Mouse (Mus musculus): Measurements from ENCODE around the gene Gm6309. TPM values are rescaled to one million over a fixed set of nuclear protein-coding genes. Genes with fewer than 3 reads are reported as not detected.
"Not testable (repeated sequence)": the region's sequence is repeated elsewhere in the genome, so short reads cannot be mapped to it uniquely, and the experiment has no call there.

Gene Gm6309
- polyA plus RNA-seq (2015; fragmentation: Nextera tagmentation; extraction: Ambion mirVana), result not detected in 2 replicates

DNA sequence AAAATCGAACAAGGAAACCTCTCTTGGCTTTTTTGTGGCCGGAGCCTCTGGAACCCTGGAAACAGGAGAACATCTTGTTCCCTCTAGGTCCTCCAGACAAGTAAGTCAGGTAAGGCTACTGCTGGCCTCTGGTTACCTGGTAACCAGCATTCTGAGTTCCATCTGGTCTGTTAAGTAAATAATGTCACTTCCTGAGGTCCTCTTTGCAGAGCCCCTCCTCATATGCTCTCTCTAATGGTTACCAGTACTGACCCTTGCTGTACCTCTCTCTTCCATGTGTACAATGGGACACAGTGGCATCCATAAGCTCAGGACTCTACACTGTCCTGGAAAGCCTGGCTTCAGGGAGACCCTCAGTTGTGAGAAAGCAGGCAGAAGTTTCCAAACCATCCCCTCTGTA, at the start of gene Gm6309:
Gm6309 (minus strand) TSS at position 101 of the 400 bp plus-strand sequence.
- not testable (repeated sequence) for ATAC-seq (ENCODE audit: borderline replicate concordance, extremely low read depth, low FRiP score, low TSS enrichment); H3K4me2 ChIP-seq; H3K9ac ChIP-seq; H3K4me1 ChIP-seq; H3K36me3 ChIP-seq; H3K4me3 ChIP-seq; H3K27me3 ChIP-seq; H3K9me3 ChIP-seq; H3K27ac ChIP-seq
- 57% methylated on average over 2 of the region's 2 CpGs for WGBS

DNA sequence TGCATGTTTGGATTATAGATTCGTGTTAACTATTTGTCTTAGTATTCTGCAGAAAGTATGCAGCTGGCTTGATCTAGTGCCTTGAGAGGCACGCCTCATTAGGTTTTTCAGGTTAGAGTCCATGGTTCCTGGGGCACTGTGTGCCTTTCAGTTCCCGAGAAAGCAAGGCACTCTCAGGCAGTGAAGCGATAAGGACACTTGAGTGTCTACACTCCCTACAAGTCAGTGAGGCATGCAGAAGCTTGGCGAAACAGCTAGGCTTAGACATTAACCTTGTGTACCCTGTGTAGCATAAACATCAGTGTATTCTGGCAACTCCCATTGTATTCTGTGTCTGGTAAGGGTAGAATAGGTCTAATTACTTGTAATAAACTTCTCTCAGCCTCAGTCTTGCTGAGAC, 35.0 kb upstream of the Gm6309 start:
- peaks cover 69% of the 10 kb centered on the region for H3K36me3 ChIP-seq
- ATAC-seq (ENCODE audit: borderline replicate concordance, extremely low read depth, low FRiP score, low TSS enrichment), result no peak
- 90% methylated on average over 5 of the region's 5 CpGs for WGBS

GRCm38 (mm10) chr5:146203921-146204320, 33.4 kb upstream of the Gm6309 start:
- H3K27ac ChIP-seq, result no peak overlapping the region
- H3K4me2 ChIP-seq, result no peak overlapping the region
- H3K9ac ChIP-seq, result no peak overlapping the region
- no peaks in the 10 kb centered on the region for H3K27me3 ChIP-seq
- 79% methylated on average over 2 of the region's 2 CpGs for WGBS
- no peaks in the 10 kb centered on the region for H3K9me3 ChIP-seq
- no peak for ATAC-seq (ENCODE audit: borderline replicate concordance, extremely low read depth, low FRiP score, low TSS enrichment)
- no peaks in the 10 kb centered on the region for H3K4me1 ChIP-seq
- H3K4me3 ChIP-seq, result no peak overlapping the region
- H3K36me3 ChIP-seq, result peaks cover 58% of the 10 kb centered on the region

More for the DNA sequence above, 35.0 kb upstream of the Gm6309 start:
- no peak overlapping the region for H3K9ac ChIP-seq
- H3K27ac ChIP-seq, result no peak overlapping the region
- H3K27me3 ChIP-seq, result no peaks in the 10 kb centered on the region
- no peaks in the 10 kb centered on the region for H3K9me3 ChIP-seq
- no peak overlapping the region for H3K4me2 ChIP-seq
- no peak overlapping the region for H3K4me3 ChIP-seq
- no peaks in the 10 kb centered on the region for H3K4me1 ChIP-seq

- 98% methylated on average over 6 of the region's 6 CpGs for WGBS
- no peak overlapping the region for H3K27ac ChIP-seq
- no peak overlapping the region for H3K9ac ChIP-seq
- ATAC-seq (ENCODE audit: borderline replicate concordance, extremely low read depth, low FRiP score, low TSS enrichment), result no peak
- H3K4me2 ChIP-seq, result no peak overlapping the region
- no peaks in the 10 kb centered on the region for H3K4me1 ChIP-seq
- no peaks in the 10 kb centered on the region for H3K9me3 ChIP-seq
- no peaks in the 10 kb centered on the region for H3K27me3 ChIP-seq
- H3K36me3 ChIP-seq, result peaks cover 27% of the 10 kb centered on the region
- H3K4me3 ChIP-seq, result no peak overlapping the region
These were observed 30.1 kb upstream of the Gm6309 start for GRCm38 (mm10) chr5:146200580-146200979.

DNA sequence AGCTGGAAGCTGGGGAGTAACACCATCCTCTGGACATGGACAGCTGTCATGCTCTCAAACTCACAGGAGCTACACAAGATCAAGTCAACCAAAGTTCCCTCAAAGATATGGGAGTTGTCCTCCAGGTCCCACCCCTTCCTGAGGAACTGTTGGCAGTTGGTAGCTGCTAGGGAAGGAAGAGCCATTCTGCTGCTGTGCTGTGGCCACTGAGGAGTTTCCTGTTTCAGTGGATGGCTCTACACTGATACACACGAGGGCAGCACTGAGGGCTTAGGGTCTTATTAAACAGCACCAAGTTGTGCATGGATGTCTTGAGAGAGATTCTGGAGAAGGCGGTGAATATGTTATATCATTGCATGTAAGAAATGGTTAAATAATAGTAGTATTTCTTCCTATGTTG, 29.0 kb upstream of the Gm6309 start:
- H3K4me1 ChIP-seq, result no peaks in the 10 kb centered on the region
- no peak overlapping the region for H3K4me3 ChIP-seq
- peaks cover 16% of the 10 kb centered on the region for H3K36me3 ChIP-seq
- no peak overlapping the region for H3K9ac ChIP-seq
- ATAC-seq (ENCODE audit: borderline replicate concordance, extremely low read depth, low FRiP score, low TSS enrichment), result no peak
- H3K27me3 ChIP-seq, result no peaks in the 10 kb centered on the region
- 75% methylated on average over 2 of the region's 2 CpGs for WGBS
- no peak overlapping the region for H3K27ac ChIP-seq
- H3K4me2 ChIP-seq, result no peak overlapping the region
- H3K9me3 ChIP-seq, result no peaks in the 10 kb centered on the region

- no peak overlapping the region for H3K9ac ChIP-seq
- ATAC-seq (ENCODE audit: borderline replicate concordance, extremely low read depth, low FRiP score, low TSS enrichment), result no peak
These were observed 28.6 kb upstream of the Gm6309 start for GRCm38 (mm10) chr5:146199073-146199472.

GRCm38 (mm10) chr5:146193360-146193759, 22.8 kb upstream of the Gm6309 start:
- H3K36me3 ChIP-seq, result no peaks in the 10 kb centered on the region
- no peak overlapping the region for H3K27ac ChIP-seq
- no peaks in the 10 kb centered on the region for H3K9me3 ChIP-seq
- H3K9ac ChIP-seq, result no peak overlapping the region
- H3K4me3 ChIP-seq, result no peak overlapping the region
- no peaks in the 10 kb centered on the region for H3K4me1 ChIP-seq
- H3K4me2 ChIP-seq, result no peak overlapping the region
- no peaks in the 10 kb centered on the region for H3K27me3 ChIP-seq
- no peak for ATAC-seq (ENCODE audit: borderline replicate concordance, extremely low read depth, low FRiP score, low TSS enrichment)
- 83% methylated on average over 8 of the region's 8 CpGs for WGBS

More at GRCm38 (mm10) chr5:146199073-146199472, 28.6 kb upstream of the Gm6309 start:
- Histone ChIP-seq H3K4me3 (no peak overlapping the region), H3K27me3 (no peaks in the 10 kb centered on the region), H3K9me3 (no peaks in the 10 kb centered on the region), H3K27ac (no peak overlapping the region), H3K36me3 (peaks cover 12% of the 10 kb centered on the region), H3K4me2 (no peak overlapping the region), H3K4me1 (no peaks in the 10 kb centered on the region)

DNA sequence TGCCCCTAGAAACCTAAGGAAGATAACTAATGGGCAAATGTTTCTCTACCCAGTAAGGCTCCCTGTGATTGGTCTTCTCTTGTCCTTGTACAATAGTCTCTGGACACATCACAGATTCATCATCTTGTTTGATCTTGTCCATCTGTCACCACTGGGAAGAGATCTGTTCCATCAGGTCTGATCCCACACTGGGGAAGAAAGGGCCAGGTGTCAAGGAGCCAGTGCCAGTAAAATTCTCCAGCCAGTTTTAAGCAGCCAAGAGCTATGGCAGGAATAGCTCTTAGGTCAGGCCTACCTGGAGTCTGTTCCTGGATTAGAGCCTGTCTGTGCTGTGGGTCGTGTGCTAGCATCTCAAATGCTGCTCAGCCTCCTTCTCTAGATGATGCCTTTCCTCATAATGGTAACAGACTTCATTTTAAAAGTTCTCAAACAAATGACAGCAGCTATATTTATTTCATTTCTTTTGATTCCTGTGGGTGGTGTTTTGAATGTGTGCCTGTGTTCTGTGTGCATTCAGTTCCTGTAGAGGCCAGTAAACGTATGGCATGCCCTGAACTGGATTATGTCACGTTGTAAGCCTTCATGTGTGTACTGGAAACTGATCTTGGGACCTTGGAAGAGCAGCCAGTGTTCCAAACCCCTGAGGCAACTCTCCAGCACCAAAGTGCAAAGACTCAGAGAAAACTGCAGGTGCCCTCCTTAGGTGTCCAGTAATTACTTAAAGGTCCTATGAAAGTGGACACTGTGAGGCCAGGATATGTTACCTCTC, 20.2 kb upstream of the Gm6309 start:
- H3K4me3 ChIP-seq, result no peak overlapping the region
- H3K27me3 ChIP-seq, result no peaks in the 10 kb centered on the region
- no peak for ATAC-seq (ENCODE audit: borderline replicate concordance, extremely low read depth, low FRiP score, low TSS enrichment)
- no peaks in the 10 kb centered on the region for H3K9me3 ChIP-seq
- H3K9ac ChIP-seq, result no peak overlapping the region
- H3K27ac ChIP-seq, result no peak overlapping the region
- no peaks in the 10 kb centered on the region for H3K36me3 ChIP-seq
- H3K4me2 ChIP-seq, result no peak overlapping the region
- no peaks in the 10 kb centered on the region for H3K4me1 ChIP-seq
- WGBS, result 61% methylated on average over 3 of the region's 3 CpGs

GRCm38 (mm10) chr5:146190093-146190492, 19.6 kb upstream of the Gm6309 start:
- H3K36me3 ChIP-seq, result no peaks in the 10 kb centered on the region
- no peak overlapping the region for H3K4me3 ChIP-seq
- no peak overlapping the region for H3K27ac ChIP-seq
- 54% methylated on average over 4 of the region's 4 CpGs for WGBS
- H3K9ac ChIP-seq, result no peak overlapping the region
- ATAC-seq (ENCODE audit: borderline replicate concordance, extremely low read depth, low FRiP score, low TSS enrichment), result no peak
- H3K27me3 ChIP-seq, result no peaks in the 10 kb centered on the region
- H3K4me2 ChIP-seq, result no peak overlapping the region
- no peaks in the 10 kb centered on the region for H3K4me1 ChIP-seq
- H3K9me3 ChIP-seq, result no peaks in the 10 kb centered on the region

DNA sequence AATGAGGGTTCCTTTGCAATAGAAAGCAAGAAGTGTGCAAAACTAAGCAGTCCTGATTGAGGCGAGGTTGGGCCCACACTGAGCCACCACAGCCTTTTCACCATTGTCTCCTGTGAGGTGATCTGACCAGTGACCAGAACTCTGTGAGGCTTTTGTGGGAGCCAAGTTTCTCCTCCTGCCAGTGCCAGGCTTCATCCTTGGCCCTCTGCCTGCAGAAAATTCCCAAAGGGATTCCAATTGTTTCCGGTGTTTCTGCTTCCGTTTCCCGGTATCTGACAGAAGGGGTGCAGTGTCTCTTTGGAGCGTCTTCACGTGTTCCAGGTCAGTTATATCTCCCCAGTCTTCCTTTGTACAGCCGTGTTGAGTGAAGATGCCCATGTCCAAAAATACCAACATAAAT, 18.2 kb upstream of the Gm6309 start:
- no peak overlapping the region for H3K4me2 ChIP-seq
- no peak overlapping the region for H3K9ac ChIP-seq
- no peak for ATAC-seq (ENCODE audit: borderline replicate concordance, extremely low read depth, low FRiP score, low TSS enrichment)
- no peak overlapping the region for H3K27ac ChIP-seq
- H3K9me3 ChIP-seq, result no peaks in the 10 kb centered on the region
- H3K36me3 ChIP-seq, result no peaks in the 10 kb centered on the region
- no peaks in the 10 kb centered on the region for H3K4me1 ChIP-seq
- no peak overlapping the region for H3K4me3 ChIP-seq
- WGBS, result 84% methylated on average over 7 of the region's 7 CpGs
- no peaks in the 10 kb centered on the region for H3K27me3 ChIP-seq

- Histone ChIP-seq H3K4me3 (no peak overlapping the region), H3K9ac (no peak overlapping the region), H3K9me3 (no peaks in the 10 kb centered on the region), H3K4me2 (no peak overlapping the region), H3K27ac (no peak overlapping the region), H3K36me3 (no peaks in the 10 kb centered on the region), H3K27me3 (no peaks in the 10 kb centered on the region), H3K4me1 (no peaks in the 10 kb centered on the region)
- no peak for ATAC-seq (ENCODE audit: borderline replicate concordance, extremely low read depth, low FRiP score, low TSS enrichment)
- 68% methylated on average over 1 of the region's 1 CpGs for whole genome bisulfite sequencing
These were observed 17.6 kb upstream of the Gm6309 start for GRCm38 (mm10) chr5:146188144-146188543.

GRCm38 (mm10) chr5:146187441-146187840, 16.9 kb upstream of the Gm6309 start:
- H3K4me2 ChIP-seq; H3K27me3 ChIP-seq; H3K4me1 ChIP-seq; H3K9me3 ChIP-seq; H3K27ac ChIP-seq; H3K9ac ChIP-seq; H3K36me3 ChIP-seq; ATAC-seq (ENCODE audit: borderline replicate concordance, extremely low read depth, low FRiP score, low TSS enrichment); H3K4me3 ChIP-seq: not testable (repeated sequence)
- 18% methylated on average over 5 of the region's 5 CpGs for WGBS

DNA sequence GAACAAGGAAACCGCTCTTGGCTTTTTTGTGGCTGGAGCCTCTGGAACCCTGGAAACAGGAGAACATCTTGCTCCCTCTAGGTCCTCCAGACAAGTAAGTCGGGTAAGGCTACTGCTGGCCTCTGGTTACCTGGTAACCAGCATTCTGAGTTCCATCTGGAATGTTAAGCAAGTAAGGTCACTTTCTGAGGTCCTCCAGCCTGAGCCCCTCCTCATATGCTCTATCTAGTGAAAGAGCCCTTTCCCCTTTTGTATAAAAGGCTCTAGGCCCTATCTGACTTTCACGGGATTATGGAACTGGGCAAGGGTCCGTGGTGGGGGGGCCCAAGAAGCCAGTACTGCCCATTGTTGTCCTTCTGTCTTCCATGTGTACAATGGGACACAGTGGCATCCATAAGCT, 14.7 kb upstream of the Gm6309 start, which contains the start of gene 1700001J03Rik:
1700001J03Rik (minus strand) TSS at position 101 of the 400 bp plus-strand sequence.
- H3K4me2 ChIP-seq; ATAC-seq (ENCODE audit: borderline replicate concordance, extremely low read depth, low FRiP score, low TSS enrichment); H3K4me3 ChIP-seq; H3K36me3 ChIP-seq; H3K4me1 ChIP-seq; H3K9me3 ChIP-seq; H3K27ac ChIP-seq; H3K9ac ChIP-seq; H3K27me3 ChIP-seq: not testable (repeated sequence)
- 73% methylated on average over 4 of the region's 4 CpGs for WGBS
